Mouse (Mus musculus): ENCODE data around the gene Phb2. TPM values are rescaled to one million over a fixed set of nuclear protein-coding genes. Genes with fewer than 3 reads are reported as not detected.

Gene Phb2
- polyA plus RNA-seq, 1 experiment from 2014 or later = 293 TPM

GRCm38 (mm10) chr6:124755831-124756595 is 43.9 kb downstream of the Phb2 start, which contains the start of the genes Gm45234 and Atn1:
Gene Gm45234 (minus strand): TSS chr6:124756021.
Gene Atn1 (minus strand): TSS chr6:124756524.
- WGBS = 1% methylated on average over 53 of the region's 100 CpGs
- Histone ChIP-seq H3K9ac (peak within 1 kb of the TSS; percentile 98), H3K4me3 (peak within 1 kb of the TSS; percentile 83), H3K36me3 (peaks cover 19% of the 10 kb centered on the region; the same call in 1 of the 2 replicates), H3K9me3 (no peaks in the 10 kb centered on the region), H3K4me2 (peak within 1 kb of the TSS; percentile 84), H3K27me3 (replicated peaks) (peaks cover 10% of the 10 kb centered on the region), H3K4me1 (peaks cover 49% of the 10 kb centered on the region), H3K27ac (replicated peaks) (peak within 1 kb of the TSS; percentile 99)
- ATAC-seq (ENCODE audit: extremely low read depth, insufficient number of reproducible peaks, low FRiP score, low TSS enrichment) = peak; percentile 27; the same call in 1 of the 2 replicates

- H3K4me1 ChIP-seq = peaks cover 49% of the 10 kb centered on the region
- no peaks in the 10 kb centered on the region for H3K9me3 ChIP-seq
- peak overlapping the region; percentile 84 for H3K4me2 ChIP-seq
- H3K27ac ChIP-seq (replicated peaks) = peak overlapping the region; percentile 99
- H3K9ac ChIP-seq = peak overlapping the region; percentile 98
- 1% methylated on average over 42 of the region's 54 CpGs for WGBS
- peak; percentile 50; the same call in 1 of the 2 replicates for ATAC-seq (ENCODE audit: extremely low read depth, insufficient number of reproducible peaks, low FRiP score, low TSS enrichment)
- peak overlapping the region; percentile 83 for H3K4me3 ChIP-seq
- H3K27me3 ChIP-seq (replicated peaks) = peaks cover 18% of the 10 kb centered on the region
- H3K36me3 ChIP-seq = peaks cover 16% of the 10 kb centered on the region; the same call in 1 of the 2 replicates
Measured at GRCm38 (mm10) chr6:124756652-124757350, 44.7 kb downstream of the Phb2 start.

GRCm38 (mm10) chr6:124757351-124757880 is 45.3 kb downstream of the Phb2 start:
- no peaks in the 10 kb centered on the region for H3K9me3 ChIP-seq
- WGBS = 12% methylated on average over 5 of the region's 5 CpGs
- peak overlapping the region; percentile 83 for H3K4me3 ChIP-seq
- H3K4me1 ChIP-seq = peaks cover 49% of the 10 kb centered on the region
- ATAC-seq (ENCODE audit: extremely low read depth, insufficient number of reproducible peaks, low FRiP score, low TSS enrichment) = no peak
- H3K9ac ChIP-seq = peak overlapping the region; percentile 98
- H3K27me3 ChIP-seq (replicated peaks) = peaks cover 21% of the 10 kb centered on the region
- H3K27ac ChIP-seq (replicated peaks) = peak overlapping the region; percentile 99
- H3K36me3 ChIP-seq = peaks cover 12% of the 10 kb centered on the region; the same call in 1 of the 2 replicates
- peak overlapping the region; percentile 84 for H3K4me2 ChIP-seq

GRCm38 (mm10) chr6:124757909-124758848 is 46.0 kb downstream of the Phb2 start:
- peaks cover 49% of the 10 kb centered on the region for H3K4me1 ChIP-seq

DNA sequence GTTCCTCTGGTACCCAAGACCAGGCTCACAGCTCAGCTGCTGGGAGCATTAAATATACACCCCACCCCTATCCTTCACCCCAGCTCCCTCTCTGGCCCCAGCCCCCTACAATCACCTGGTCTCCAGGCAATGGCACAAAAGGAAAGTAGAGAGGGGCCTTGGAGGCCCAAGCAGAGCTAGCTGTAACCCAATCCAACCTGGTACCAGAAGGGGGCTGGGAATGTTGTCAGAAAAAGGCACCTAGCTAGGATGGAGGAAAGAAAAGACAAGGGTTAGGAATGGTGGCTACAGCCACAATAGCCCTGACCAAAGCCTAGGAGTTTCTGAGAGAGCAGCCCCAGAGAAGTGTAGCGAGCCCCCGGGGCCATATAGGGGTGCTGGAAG is 46.7 kb downstream of the Phb2 start:
- peak overlapping the region; percentile 84 for H3K4me2 ChIP-seq
- WGBS = 47% methylated on average over 2 of the region's 2 CpGs
- peak overlapping the region; percentile 98 for H3K9ac ChIP-seq
- no peaks in the 10 kb centered on the region for H3K9me3 ChIP-seq
- peaks cover 43% of the 10 kb centered on the region for H3K4me1 ChIP-seq
- ATAC-seq (ENCODE audit: extremely low read depth, insufficient number of reproducible peaks, low FRiP score, low TSS enrichment) = no peak
- peaks cover 35% of the 10 kb centered on the region for H3K27me3 ChIP-seq (replicated peaks)
- H3K36me3 ChIP-seq = 0 out of 2 replicates have a peak, but pooled peaks cover under 1% of the 10 kb centered on the region
- H3K27ac ChIP-seq (replicated peaks) = peak overlapping the region; percentile 99
- H3K4me3 ChIP-seq = peak overlapping the region; percentile 18

More at GRCm38 (mm10) chr6:124757909-124758848, 46.0 kb downstream of the Phb2 start:
- WGBS = 40% methylated on average over 5 of the region's 5 CpGs
- Histone ChIP-seq H3K4me2 (peak overlapping the region; percentile 84), H3K27ac (replicated peaks) (peak overlapping the region; percentile 99), H3K36me3 (0 out of 2 replicates have a peak, but pooled peaks cover 5% of the 10 kb centered on the region), H3K9ac (peak overlapping the region; percentile 98), H3K4me3 (peak overlapping the region; percentile 83), H3K9me3 (no peaks in the 10 kb centered on the region), H3K27me3 (replicated peaks) (peaks cover 29% of the 10 kb centered on the region)
- no peak for ATAC-seq (ENCODE audit: extremely low read depth, insufficient number of reproducible peaks, low FRiP score, low TSS enrichment)

GRCm38 (mm10) chr6:124759259-124759658 is 47.1 kb downstream of the Phb2 start:
- H3K4me3 ChIP-seq = peak overlapping the region; percentile 18

GRCm38 (mm10) chr6:124765951-124766350 is 53.8 kb downstream of the Phb2 start:
- WGBS = 79% methylated on average over 7 of the region's 7 CpGs
- no peak for ATAC-seq (ENCODE audit: extremely low read depth, insufficient number of reproducible peaks, low FRiP score, low TSS enrichment)
- H3K9me3 ChIP-seq = no peaks in the 10 kb centered on the region
- H3K9ac ChIP-seq = no peak overlapping the region
- H3K4me2 ChIP-seq = no peak overlapping the region
- H3K27me3 ChIP-seq (replicated peaks) = peaks cover 67% of the 10 kb centered on the region
- peaks cover 27% of the 10 kb centered on the region for H3K4me1 ChIP-seq
- no peaks in the 10 kb centered on the region for H3K36me3 ChIP-seq
- H3K4me3 ChIP-seq = no peak overlapping the region
- H3K27ac ChIP-seq (replicated peaks) = no peak overlapping the region

More at GRCm38 (mm10) chr6:124759259-124759658, 47.1 kb downstream of the Phb2 start:
- Histone ChIP-seq H3K9ac (peak overlapping the region; percentile 98), H3K27me3 (replicated peaks) (peaks cover 38% of the 10 kb centered on the region), H3K36me3 (no peaks in the 10 kb centered on the region), H3K27ac (replicated peaks) (peak overlapping the region; percentile 99), H3K9me3 (no peaks in the 10 kb centered on the region), H3K4me2 (peak overlapping the region; percentile 84), H3K4me1 (peaks cover 39% of the 10 kb centered on the region)
- ATAC-seq (ENCODE audit: extremely low read depth, insufficient number of reproducible peaks, low FRiP score, low TSS enrichment) = no peak
- under 1% methylated on average over 5 of the region's 5 CpGs for WGBS

MicroRNAs encoded within 50 kb of the gene (microRNA counts, 519-probe panel; counts per million panel counts)
- microRNA mmu-miR-141 (209 counts per million, percentile 61 among the panel's probes with 10 or more counts), microRNA mmu-miR-200c (2,876 counts per million, percentile 66 among the panel's probes with 10 or more counts)

Small RNAs within 50 kb of the gene (microRNA-seq; reads per million reads assigned to microRNA genes)
- gene Mir141 (61.4 reads per million, percentile 46 among the genes with 10 or more reads in this experiment), gene Mir200c (450 reads per million, percentile 73 among the genes with 10 or more reads in this experiment)

Other genes starting within 250 kb of the Phb2 start
- 1.1 and 1.9 TPM in 2 replicates for gene Clstn3, start 247.5 kb upstream of the Phb2 start, polyA plus RNA-seq (2015; fragmentation: Nextera tagmentation; extraction: Ambion mirVana)
- 0.46 and 0.52 TPM in 2 replicates for gene C1rl, start 219.2 kb upstream of the Phb2 start, polyA plus RNA-seq (2015; fragmentation: Nextera tagmentation; extraction: Ambion mirVana)
- 0.40 and 0.68 TPM in 2 replicates for gene C1ra, start 199.9 kb upstream of the Phb2 start, polyA plus RNA-seq (2015; fragmentation: Nextera tagmentation; extraction: Ambion mirVana)
- 0.74 and 1.0 TPM in 2 replicates for gene C1s1, start 170.0 kb upstream of the Phb2 start, polyA plus RNA-seq (2015; fragmentation: Nextera tagmentation; extraction: Ambion mirVana)
- gene C1rb, start 142.0 kb upstream of the Phb2 start, polyA plus RNA-seq (2015; fragmentation: Nextera tagmentation; extraction: Ambion mirVana) = not detected in 2 replicates
- not detected in 2 replicates for gene C1s2, start 76.3 kb upstream of the Phb2 start, polyA plus RNA-seq (2015; fragmentation: Nextera tagmentation; extraction: Ambion mirVana)
- gene Lpcat3, start 49.3 kb upstream of the Phb2 start, polyA plus RNA-seq (2015; fragmentation: Nextera tagmentation; extraction: Ambion mirVana) = 44.1 and 47.4 TPM in 2 replicates
- 113 and 130 TPM in 2 replicates for gene Emg1, start 158 bp upstream of the Phb2 start, polyA plus RNA-seq (2015; fragmentation: Nextera tagmentation; extraction: Ambion mirVana)
- gene Ptpn6, start 26.4 kb downstream of the Phb2 start, polyA plus RNA-seq (2015; fragmentation: Nextera tagmentation; extraction: Ambion mirVana) = 5.3 and 5.6 TPM in 2 replicates
- gene Grcc10, start 29.0 kb downstream of the Phb2 start, polyA plus RNA-seq (2015; fragmentation: Nextera tagmentation; extraction: Ambion mirVana) = 364 and 411 TPM in 2 replicates
- not detected in 2 replicates for gene Gm45234, start 43.7 kb downstream of the Phb2 start, polyA plus RNA-seq (2015; fragmentation: Nextera tagmentation; extraction: Ambion mirVana)
- 7.8 and 9.4 TPM in 2 replicates for gene Atn1, start 44.2 kb downstream of the Phb2 start, polyA plus RNA-seq (2015; fragmentation: Nextera tagmentation; extraction: Ambion mirVana)
- gene Eno2, start 57.3 kb downstream of the Phb2 start, polyA plus RNA-seq (2015; fragmentation: Nextera tagmentation; extraction: Ambion mirVana) = 4.6 and 4.9 TPM in 2 replicates
- 0.09 TPM in 1 of 2 replicates, not detected in the other for gene Lrrc23, start 67.4 kb downstream of the Phb2 start, polyA plus RNA-seq (2015; fragmentation: Nextera tagmentation; extraction: Ambion mirVana)
- 8.4 and 10.9 TPM in 2 replicates for gene Spsb2, start 96.3 kb downstream of the Phb2 start, polyA plus RNA-seq (2015; fragmentation: Nextera tagmentation; extraction: Ambion mirVana)
- 1,248 and 1,451 TPM in 2 replicates for gene Tpi1, start 102.0 kb downstream of the Phb2 start, polyA plus RNA-seq (2015; fragmentation: Nextera tagmentation; extraction: Ambion mirVana)
- 98.3 and 101 TPM in 2 replicates for gene Usp5, start 117.1 kb downstream of the Phb2 start, polyA plus RNA-seq (2015; fragmentation: Nextera tagmentation; extraction: Ambion mirVana)
- 123 and 132 TPM in 2 replicates for gene Cdca3, start 117.2 kb downstream of the Phb2 start, polyA plus RNA-seq (2015; fragmentation: Nextera tagmentation; extraction: Ambion mirVana)
- gene Gnb3, start 127.9 kb downstream of the Phb2 start, polyA plus RNA-seq (2015; fragmentation: Nextera tagmentation; extraction: Ambion mirVana) = 7.8 and 11.7 TPM in 2 replicates
- gene P3h3, start 145.4 kb downstream of the Phb2 start, polyA plus RNA-seq (2015; fragmentation: Nextera tagmentation; extraction: Ambion mirVana) = 15.5 and 17.7 TPM in 2 replicates
- gene Gpr162, start 151.6 kb downstream of the Phb2 start, polyA plus RNA-seq (2015; fragmentation: Nextera tagmentation; extraction: Ambion mirVana) = 1.6 TPM in 2 replicates
- not detected in 2 replicates for gene Cd4, start 175.9 kb downstream of the Phb2 start, polyA plus RNA-seq (2015; fragmentation: Nextera tagmentation; extraction: Ambion mirVana)
- gene Lag3, start 199.4 kb downstream of the Phb2 start, polyA plus RNA-seq (2015; fragmentation: Nextera tagmentation; extraction: Ambion mirVana) = 1.0 and 1.1 TPM in 2 replicates
- 231 and 233 TPM in 2 replicates for gene Ptms, start 207.8 kb downstream of the Phb2 start, polyA plus RNA-seq (2015; fragmentation: Nextera tagmentation; extraction: Ambion mirVana)
- gene Mlf2, start 219.1 kb downstream of the Phb2 start, polyA plus RNA-seq (2015; fragmentation: Nextera tagmentation; extraction: Ambion mirVana) = 288 and 320 TPM in 2 replicates